Mouse (Mus musculus): ENCODE data around the gene Phf1.

Gene Phf1

DNA sequence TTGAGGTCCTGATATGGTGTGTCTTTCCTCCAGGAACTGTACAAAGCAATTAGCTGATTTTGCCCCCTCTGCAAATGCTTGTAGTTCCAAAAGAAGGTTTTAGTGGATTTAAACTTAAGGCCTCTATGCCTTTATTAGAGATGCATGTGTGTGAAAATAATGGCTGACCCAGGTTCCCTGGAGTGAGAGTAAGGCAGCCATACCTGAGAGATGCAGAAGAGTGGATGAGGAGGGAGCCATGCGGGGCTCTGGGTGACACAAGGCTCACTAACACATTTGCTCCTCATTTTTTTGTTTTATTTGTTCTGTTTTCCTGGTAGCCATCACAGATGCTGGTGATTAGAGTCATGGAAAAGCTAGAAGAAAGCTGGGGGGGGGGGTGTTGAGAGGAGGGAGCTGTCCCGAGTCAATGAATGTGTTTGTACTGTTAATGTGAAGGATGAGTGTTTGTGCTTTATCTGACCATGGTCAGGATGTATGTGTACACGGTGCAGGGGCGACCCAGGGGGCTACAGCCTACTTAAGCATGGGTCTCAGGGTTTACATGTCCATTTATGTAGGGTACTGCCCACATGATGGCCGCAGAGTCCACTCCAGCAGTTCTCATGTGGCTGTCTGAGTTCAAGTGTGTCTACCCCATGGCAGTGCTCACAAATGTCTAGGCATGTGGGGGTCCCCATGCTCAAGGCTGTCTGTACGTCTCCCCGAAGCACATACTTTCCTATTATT lies 17.9 kb downstream of the Phf1 start:
- no peak for DNase-seq (ENCODE audit: low spot score in 2 of 2)

DNA sequence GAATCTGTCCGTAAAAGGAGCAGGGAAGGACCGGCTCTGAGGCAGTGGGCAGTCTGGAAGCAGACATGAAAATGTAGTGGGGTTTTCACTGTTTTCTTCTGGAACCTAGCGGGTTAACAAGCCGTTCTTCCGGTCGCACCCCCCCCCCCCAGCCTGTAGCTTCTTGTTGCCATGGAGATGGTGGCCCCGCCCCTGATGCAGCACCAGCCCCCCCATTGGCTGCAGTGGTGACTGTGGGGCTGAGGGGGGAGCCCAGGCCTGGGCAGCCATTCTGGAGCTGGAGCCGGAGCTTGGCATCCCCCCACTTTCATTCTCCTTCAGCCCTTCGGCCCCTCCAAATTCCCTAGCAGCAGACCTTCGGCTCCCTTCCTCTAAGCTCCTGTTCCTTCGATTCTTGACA lies 18.6 kb downstream of the Phf1 start:
- peak in 1 of 2 experiments; percentile 83 for DNase-seq (ENCODE audit: low spot score in 2 of 2)

DNA sequence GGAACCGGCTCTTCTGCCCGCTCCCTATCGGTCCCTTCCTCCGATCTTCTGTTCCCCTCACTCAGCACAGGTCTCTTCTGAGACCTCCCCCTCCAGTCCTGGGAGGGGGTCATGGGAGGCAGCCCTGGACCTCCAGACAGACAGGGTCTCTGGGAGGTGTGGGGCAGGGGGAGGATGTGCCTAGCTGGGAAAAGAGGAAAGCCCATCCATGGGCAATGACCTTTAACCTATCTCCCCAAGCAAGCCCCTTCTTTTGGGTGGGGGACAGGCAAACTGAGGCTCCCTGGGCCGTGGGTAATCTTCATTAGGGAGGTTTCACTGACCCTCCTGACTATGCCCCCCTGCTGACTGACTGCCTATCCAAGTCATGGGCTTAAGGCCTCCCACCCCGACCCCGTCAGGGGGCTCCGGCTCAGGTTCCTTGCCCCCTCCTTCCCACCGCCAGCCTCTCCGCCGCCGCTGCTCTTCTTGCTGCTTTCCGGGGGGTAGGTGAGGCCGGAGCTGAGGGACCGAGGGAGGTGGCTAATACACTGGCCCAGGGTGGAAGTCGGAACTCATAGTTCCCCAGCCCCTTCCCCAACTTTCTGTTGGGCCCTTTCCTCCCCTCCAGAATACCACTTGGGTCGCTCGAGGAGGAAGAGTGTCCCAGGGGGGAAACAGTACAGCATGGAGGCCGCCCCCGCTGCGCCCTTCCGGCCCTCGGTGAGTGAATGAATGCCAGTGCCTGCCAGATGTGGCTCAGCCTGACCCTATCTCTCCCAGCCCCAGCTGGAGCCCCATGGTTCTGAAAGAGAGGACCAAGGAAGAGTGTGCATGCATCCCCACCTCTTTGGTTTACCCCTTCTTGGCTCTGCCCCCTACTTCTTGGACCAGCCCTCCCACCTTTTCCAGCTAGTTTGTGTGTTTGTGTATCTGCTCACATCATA lies 19.4 kb downstream of the Phf1 start:
- DNase-seq (ENCODE audit: low spot score in 2 of 2) = no peak

DNA sequence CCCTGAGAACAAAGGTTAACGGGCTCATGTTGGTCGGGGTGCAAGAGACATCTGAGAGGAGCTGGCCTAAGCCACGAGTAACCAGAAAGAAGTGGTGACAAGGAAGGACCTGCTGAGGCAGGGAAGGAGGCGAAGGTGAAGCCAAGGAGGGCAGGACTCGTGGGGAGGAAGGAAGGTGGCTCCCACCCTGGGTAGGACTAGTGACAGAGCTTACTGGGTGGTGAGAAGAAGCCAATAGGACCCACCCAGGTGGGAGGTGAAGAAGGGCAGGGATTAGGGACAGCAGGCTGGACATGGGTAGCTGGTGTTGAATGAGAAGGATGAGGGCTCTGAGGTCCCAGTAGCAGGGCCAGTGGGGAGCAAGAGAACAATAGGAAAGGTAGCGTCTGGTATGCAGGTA lies 20.3 kb downstream of the Phf1 start:
- no peak for DNase-seq (ENCODE audit: low spot score in 2 of 2)

- no peak for DNase-seq (ENCODE audit: low spot score in 2 of 2)
Observed at GRCm38 (mm10) chr17:26953726-26954125, 20.9 kb downstream of the Phf1 start.

DNA sequence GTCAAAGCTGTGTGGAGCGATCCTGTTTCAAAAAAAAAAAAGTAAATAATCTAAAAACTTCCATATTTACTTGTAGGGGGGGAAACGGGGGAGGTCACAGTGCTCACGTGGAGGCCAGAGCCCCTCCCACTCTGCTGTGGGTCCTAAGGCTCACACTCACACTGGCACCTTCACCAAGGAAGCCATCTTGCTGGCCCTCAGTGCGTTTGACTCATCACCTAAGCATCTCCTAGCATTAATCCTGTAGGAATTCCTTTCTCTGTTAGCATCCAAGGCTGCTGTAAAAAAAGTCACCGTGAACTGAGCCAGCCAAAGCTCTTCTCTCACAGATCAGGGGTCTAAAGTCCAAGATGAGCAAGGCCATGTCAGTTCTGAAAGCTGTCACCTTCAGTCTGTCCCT lies 23.5 kb downstream of the Phf1 start:
- no peak for DNase-seq (ENCODE audit: low spot score in 2 of 2)

GRCm38 (mm10) chr17:26956895-26957294 lies 24.0 kb downstream of the Phf1 start:
- DNase-seq (ENCODE audit: low spot score in 2 of 2) = no peak

GRCm38 (mm10) chr17:26957872-26958271 lies 25.0 kb downstream of the Phf1 start:
- no peak for DNase-seq (ENCODE audit: low spot score in 2 of 2)

GRCm38 (mm10) chr17:26958880-26959279 lies 26.0 kb downstream of the Phf1 start:
- DNase-seq (ENCODE audit: low spot score in 2 of 2) = no peak

DNA sequence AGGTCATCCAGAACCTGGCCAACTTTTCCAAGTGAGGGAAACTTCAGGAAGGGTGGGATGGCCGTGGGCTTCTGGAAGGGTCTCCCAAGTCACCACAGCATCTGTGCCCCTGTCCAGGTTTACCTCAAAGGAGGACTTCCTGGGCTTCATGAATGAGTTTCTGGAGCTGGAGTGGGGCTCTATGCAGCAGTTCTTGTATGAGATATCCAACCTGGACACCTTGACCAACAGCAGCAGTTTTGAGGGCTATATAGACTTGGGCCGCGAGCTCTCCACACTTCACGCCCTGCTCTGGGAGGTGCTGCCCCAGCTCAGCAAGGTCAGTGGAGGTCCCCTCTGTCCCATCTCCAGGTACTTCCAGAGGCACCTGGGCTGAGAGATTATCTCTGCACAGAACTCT lies 27.0 kb downstream of the Phf1 start:
- no peak for DNase-seq (ENCODE audit: low spot score in 2 of 2)

DNA sequence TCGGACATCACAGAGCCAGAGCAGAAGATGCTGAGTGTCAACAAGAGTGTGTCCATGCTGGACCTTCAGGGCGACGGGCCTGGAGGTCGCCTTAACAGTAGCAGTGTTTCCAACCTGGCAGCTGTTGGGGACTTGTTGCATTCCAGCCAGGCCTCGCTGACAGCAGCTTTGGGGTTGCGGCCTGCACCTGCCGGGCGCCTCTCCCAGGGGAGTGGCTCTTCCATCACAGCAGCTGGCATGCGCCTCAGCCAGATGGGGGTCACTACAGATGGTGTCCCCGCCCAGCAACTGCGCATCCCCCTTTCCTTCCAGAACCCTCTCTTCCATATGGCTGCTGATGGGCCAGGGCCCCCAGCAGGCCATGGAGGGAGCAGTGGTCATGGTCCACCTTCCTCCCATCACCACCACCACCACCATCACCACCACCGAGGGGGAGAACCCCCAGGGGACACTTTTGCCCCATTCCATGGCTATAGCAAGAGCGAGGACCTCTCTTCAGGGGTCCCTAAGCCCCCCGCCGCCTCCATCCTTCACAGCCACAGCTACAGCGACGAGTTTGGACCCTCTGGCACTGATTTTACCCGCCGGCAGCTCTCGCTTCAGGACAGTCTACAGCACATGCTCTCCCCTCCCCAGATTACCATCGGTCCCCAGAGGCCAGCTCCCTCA lies 28.9 kb downstream of the Phf1 start:
- no peak for DNase-seq (ENCODE audit: low spot score in 2 of 2)

DNA sequence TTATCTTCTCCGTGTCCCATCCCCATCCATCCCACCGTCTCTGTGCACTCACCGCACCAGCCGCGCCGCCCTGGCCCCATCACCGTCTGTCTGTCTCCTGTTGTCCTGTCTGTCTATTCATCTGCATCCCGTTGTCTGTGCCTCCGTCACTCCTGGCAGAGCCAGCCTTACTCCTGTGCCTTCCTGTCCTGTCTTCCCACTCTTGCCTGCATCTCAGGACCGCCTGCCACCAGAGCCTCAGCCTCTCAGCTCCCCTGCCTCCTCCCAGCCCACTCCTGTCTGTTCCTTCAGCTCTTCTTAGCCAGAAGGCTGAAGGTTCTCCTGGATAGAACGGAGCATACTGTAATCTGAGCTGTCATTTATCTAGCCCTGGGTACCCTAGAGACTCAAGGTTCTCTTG lies 34.1 kb downstream of the Phf1 start:
- DNase-seq (ENCODE audit: low spot score in 2 of 2) = no peak

GRCm38 (mm10) chr17:26967477-26967876 lies 34.6 kb downstream of the Phf1 start:
- DNase-seq (ENCODE audit: low spot score in 2 of 2) = no peak

DNA sequence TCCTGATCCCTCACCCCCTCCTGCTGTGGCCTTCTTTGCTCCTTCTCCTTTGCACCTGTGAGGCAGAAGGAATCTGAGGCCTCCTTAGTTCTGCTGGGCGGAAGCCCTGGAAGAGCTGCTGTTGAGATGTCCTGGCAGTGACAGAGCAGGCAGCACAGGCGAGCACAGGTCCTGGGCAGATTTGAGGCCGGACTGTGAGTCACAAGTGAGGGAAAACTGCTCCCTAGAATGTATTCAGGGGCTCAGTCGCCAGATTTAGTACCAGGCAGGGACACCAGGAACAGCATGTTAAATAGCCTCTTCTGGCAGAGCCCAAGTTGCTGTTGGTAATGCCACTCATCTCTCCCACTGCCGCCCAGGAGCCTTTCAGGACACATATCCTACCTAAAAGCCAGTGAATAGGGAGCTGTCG lies 35.4 kb downstream of the Phf1 start:
- no peak for DNase-seq (ENCODE audit: low spot score in 2 of 2)

- DNase-seq (ENCODE audit: low spot score in 2 of 2) = no peak
Observed at GRCm38 (mm10) chr17:26969257-26969656, 36.4 kb downstream of the Phf1 start.

DNA sequence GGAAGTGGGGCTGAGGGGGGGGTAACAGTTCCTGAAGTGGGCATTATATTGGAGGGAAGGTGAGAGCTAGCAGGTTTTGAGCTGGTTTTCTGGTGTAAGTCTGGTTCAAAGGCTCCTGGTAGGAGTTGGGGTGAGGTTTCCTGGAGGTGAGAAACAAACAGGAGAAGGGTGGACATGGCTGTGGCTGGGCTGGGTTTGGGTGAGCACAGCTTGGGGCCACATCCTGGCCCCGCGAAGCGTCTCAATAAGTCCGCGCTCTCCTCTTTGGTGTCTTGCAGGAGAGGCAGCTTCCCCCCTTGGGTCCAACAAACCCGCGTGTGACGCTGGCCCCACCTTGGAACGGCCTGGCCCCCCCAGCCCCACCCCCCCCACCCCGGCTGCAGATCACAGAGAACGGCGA lies 37.4 kb downstream of the Phf1 start:
- no peak for DNase-seq (ENCODE audit: low spot score in 2 of 2)

DNA sequence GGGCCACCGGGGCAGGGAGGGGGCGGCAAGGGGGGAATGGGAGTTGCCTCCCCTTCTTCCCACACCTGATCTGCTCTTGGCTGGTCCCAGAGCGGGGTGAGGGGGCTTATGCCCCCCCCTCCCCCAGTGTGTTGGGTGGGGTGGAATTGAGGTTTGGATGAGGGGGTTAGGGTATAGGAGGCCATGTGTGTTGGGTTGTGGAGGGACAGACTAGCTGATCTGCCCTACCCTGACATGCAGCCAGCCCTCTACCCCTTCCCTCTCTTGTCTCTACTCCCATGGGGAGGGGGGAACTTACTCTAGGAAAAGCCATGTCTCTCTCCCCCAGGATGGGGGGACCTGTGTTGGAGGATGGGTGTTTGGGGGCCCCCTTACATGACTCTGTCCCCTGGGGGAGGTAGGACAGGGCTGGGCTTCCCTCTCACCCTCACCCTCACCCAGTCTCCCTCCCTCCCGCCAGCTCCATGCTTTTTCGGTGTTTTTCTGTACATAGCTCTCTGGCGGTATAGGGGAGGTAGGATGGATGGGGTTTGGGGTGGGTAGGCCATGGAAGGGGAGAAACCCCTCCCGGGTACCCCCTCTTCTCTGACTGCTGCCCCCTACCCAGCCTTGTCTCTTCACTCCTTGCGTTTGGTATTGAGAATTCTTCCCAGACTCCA lies 38.5 kb downstream of the Phf1 start:
- DNase-seq (ENCODE audit: low spot score in 2 of 2) = no peak

DNA sequence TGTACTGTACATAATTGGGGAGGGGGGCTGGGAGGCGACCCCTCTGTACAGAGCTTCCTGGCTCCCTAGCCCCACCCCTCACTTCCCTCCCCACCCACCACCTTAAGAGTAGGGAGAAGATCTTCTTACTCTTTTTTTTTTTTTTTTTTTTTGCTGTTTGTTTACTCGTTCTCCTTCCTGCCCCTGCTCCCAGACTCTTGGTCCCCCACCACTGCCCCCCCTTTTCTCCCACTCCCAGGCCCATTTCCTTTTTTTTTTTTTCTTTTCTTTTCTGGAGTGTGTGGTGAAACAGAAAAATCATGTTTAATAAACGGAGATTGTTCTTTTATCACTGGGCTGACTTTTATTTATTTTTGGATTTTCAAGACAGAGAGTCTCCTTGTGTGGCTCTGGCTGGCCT lies 39.3 kb downstream of the Phf1 start:
- DNase-seq (ENCODE audit: low spot score in 2 of 2) = no peak

GRCm38 (mm10) chr17:26972703-26973574 lies 40.1 kb downstream of the Phf1 start, which contains the start of gene Zbtb9:
Gene Zbtb9, plus strand, starts transcription at chr17:26973167.
- peak; percentile 87 to 95 for DNase-seq (ENCODE audit: low spot score in 2 of 2)

- DNase-seq (ENCODE audit: low spot score in 2 of 2) = no peak
Observed at GRCm38 (mm10) chr17:26974547-26974946, 41.7 kb downstream of the Phf1 start.

- DNase-seq (ENCODE audit: low spot score in 2 of 2) = no peak
Observed at GRCm38 (mm10) chr17:26975415-26975814, 42.6 kb downstream of the Phf1 start.

All from left cerebral cortex, adult 9 months (tissue).